Mouse (Mus musculus): ENCODE measurements around the gene Ppp2r3d. TPM values are rescaled to one million over a fixed set of nuclear protein-coding genes. Genes with fewer than 3 reads are reported as not detected.

The Ppp2r3d gene
- polyA plus RNA-seq, 1 experiment: not detected

DNA sequence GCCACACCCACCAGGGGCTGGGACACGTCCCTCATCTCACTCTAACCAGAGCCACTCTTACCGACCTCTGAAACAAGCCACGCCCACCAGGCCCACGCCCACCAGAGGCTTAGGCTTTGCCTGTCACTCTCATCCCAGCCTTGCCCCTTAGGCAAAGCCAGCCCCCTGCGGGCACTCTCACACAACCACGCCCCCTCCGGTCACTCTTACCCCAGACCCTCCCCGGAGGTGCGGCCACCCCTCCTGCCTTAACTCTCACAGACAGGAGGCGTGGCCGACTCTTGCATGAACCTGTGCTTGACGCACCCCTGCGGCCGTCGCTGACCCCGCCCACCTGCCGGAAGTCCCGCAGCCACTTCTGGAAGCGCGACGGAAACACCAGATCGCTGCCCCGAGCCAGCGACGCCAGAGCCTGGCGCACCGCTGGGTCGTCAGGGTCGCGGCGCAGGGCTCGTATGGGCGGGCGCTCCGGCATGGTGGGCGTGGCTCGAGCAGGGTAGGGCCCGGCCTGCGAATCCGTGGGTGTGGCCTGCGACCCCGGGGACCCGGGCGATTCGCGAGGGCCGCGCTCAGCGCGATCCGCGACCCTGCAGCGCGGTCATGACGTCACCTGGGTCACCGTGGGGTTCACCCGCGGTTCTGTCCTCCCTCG lies 53.7 kb downstream of the Ppp2r3d start:
- peak; percentile 23; the same call in 1 of the 2 replicates for TF ChIP-seq CTCF (IDR thresholded peaks at IDR 0.05; ENCODE audit: insufficient read depth, low read depth, low read length)
- peak; percentile 64 for TF ChIP-seq POLR2A (IDR thresholded peaks at IDR 0.05; ENCODE audit: insufficient read depth, low read depth, low read length)
- peaks cover 6% of the 10 kb centered on the region; the same call in 1 of the 2 replicates for H3K4me1 ChIP-seq (ENCODE audit: control insufficient read depth, insufficient read depth, low read length)
- peak overlapping the region; percentile 79 for H3K4me3 ChIP-seq (ENCODE audit: insufficient read depth, low read depth, low read length)
- WGBS: under 1% methylated on average over 59 of the region's 59 CpGs
- peak overlapping the region; percentile 94 for H3K27ac ChIP-seq (ENCODE audit: insufficient read depth, low read depth, low read length)

- 3% methylated on average over 24 of the region's 25 CpGs for WGBS
- H3K27ac ChIP-seq (ENCODE audit: insufficient read depth, low read depth, low read length): no peak overlapping the region
- H3K4me3 ChIP-seq (ENCODE audit: insufficient read depth, low read depth, low read length): peak overlapping the region; percentile 79
- TF ChIP-seq CTCF (IDR thresholded peaks at IDR 0.05; ENCODE audit: insufficient read depth, low read depth, low read length): no peak
- TF ChIP-seq POLR2A (IDR thresholded peaks at IDR 0.05; ENCODE audit: insufficient read depth, low read depth, low read length): no peak
- H3K4me1 ChIP-seq (ENCODE audit: control insufficient read depth, insufficient read depth, low read length): peaks cover 6% of the 10 kb centered on the region; the same call in 1 of the 2 replicates
Observed at GRCm38 (mm10) chr9:124422427-124422826, 54.3 kb downstream of the Ppp2r3d start.

DNA sequence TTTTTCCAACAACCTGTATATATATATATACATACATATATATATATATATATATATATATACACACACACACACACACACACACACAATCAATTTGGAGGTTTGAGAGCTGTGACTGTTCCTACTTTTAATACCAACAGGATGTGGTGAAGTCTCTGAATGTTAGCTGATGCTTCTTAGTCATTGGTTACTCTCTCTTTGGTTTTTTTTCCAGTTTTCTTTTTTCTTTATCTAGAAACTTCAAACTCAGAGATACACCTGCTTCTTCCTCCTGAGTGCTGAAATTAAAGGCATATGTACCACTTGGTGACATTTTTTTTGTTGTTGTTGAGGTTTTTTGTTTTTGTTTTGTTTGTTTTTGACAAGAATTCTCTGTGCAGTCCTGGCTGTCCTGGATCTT lies 63.8 kb downstream of the Ppp2r3d start:
- no peak overlapping the region for H3K27ac ChIP-seq (ENCODE audit: insufficient read depth, low read depth, low read length)
- no peak for TF ChIP-seq CTCF (IDR thresholded peaks at IDR 0.05; ENCODE audit: insufficient read depth, low read depth, low read length)
- TF ChIP-seq POLR2A (IDR thresholded peaks at IDR 0.05; ENCODE audit: insufficient read depth, low read depth, low read length): no peak
- H3K4me3 ChIP-seq (ENCODE audit: insufficient read depth, low read depth, low read length): no peak overlapping the region
- H3K4me1 ChIP-seq (ENCODE audit: control insufficient read depth, insufficient read depth, low read length): no peaks in the 10 kb centered on the region

GRCm38 (mm10) chr9:124411553-124411952 lies 65.1 kb downstream of the Ppp2r3d start:
- Histone ChIP-seq H3K4me1 (ENCODE audit: control insufficient read depth, insufficient read depth, low read length) (no peaks in the 10 kb centered on the region), H3K27ac (ENCODE audit: insufficient read depth, low read depth, low read length) (no peak overlapping the region), H3K4me3 (ENCODE audit: insufficient read depth, low read depth, low read length) (no peak overlapping the region)
- no peak for TF ChIP-seq POLR2A (IDR thresholded peaks at IDR 0.05; ENCODE audit: insufficient read depth, low read depth, low read length)
- no peak for TF ChIP-seq CTCF (IDR thresholded peaks at IDR 0.05; ENCODE audit: insufficient read depth, low read depth, low read length)
- 44% methylated on average over 1 of the region's 1 CpGs for WGBS

DNA sequence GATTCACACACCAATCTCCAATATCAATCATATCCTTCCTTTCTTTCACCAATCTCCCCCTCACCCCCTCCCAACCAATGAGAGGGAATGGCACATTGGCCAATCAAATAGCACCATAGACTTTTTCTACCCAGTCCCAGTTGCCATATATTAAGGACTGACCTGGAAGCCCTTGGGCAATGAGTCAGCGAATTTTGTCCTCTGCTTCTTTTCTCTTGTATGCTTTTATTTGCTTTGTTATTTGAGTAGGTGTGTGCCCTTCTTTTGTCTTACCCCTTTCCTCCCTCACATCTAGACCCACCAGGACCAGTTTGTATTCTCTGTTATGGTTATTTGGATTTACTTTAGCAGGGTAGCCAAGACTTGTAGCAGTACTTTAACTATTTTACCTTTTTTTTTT lies 68.1 kb downstream of the Ppp2r3d start:
- Histone ChIP-seq H3K4me1 (ENCODE audit: control insufficient read depth, insufficient read depth, low read length) (no peaks in the 10 kb centered on the region), H3K27ac (ENCODE audit: insufficient read depth, low read depth, low read length) (no peak overlapping the region), H3K4me3 (ENCODE audit: insufficient read depth, low read depth, low read length) (no peak overlapping the region)
- WGBS: 53% methylated on average over 1 of the region's 1 CpGs
- TF ChIP-seq POLR2A (IDR thresholded peaks at IDR 0.05; ENCODE audit: insufficient read depth, low read depth, low read length) (no peak), CTCF (IDR thresholded peaks at IDR 0.05; ENCODE audit: insufficient read depth, low read depth, low read length) (no peak)

Other genes starting within 250 kb of the Ppp2r3d start
- gene 2010315B03Rik, start 164.2 kb downstream of the Ppp2r3d start, polyA plus RNA-seq (2012; ENCODE audit: insufficient read depth, insufficient read length, low replicate concordance, missing spikeins): not detected in 2 replicates
- gene Gm21836, start 16.9 kb upstream of the Ppp2r3d start, polyA plus RNA-seq (2012; ENCODE audit: insufficient read depth, insufficient read length, low replicate concordance, missing spikeins): not detected in 2 replicates